Mouse (Mus musculus) large intestine, adult 2 months (tissue): Measurements from ENCODE around the gene Cops7a. TPM values are rescaled to one million over a fixed set of nuclear protein-coding genes. Genes with fewer than 3 reads are reported as not detected.

Experiments used
- polyA plus RNA-seq: library from polyadenylated mRNA; depleted of rRNA; stranded (reverse); fragments of >200 nt; gene quantifications from 2 replicates; pipeline ENCODE4 v1.2.3, GENCODE M21; 2012; rRNA removed

Cops7a gene
- polyA plus RNA-seq, 1 experiment, result 149 TPM

Other genes with a start within 250 kb of the Cops7a start
- gene Ptpn6, start 226.8 kb downstream of the Cops7a start, polyA plus RNA-seq, result 35.0 and 38.7 TPM in 2 replicates
- gene Grcc10, start 224.2 kb downstream of the Cops7a start, polyA plus RNA-seq, result 156 TPM in 2 replicates
- not detected in 2 replicates for gene Gm45234, start 209.5 kb downstream of the Cops7a start, polyA plus RNA-seq
- gene Atn1, start 209.0 kb downstream of the Cops7a start, polyA plus RNA-seq, result 31.9 and 33.6 TPM in 2 replicates
- 3.2 and 4.2 TPM in 2 replicates for gene Eno2, start 195.9 kb downstream of the Cops7a start, polyA plus RNA-seq
- 0.47 and 1.1 TPM in 2 replicates for gene Lrrc23, start 185.8 kb downstream of the Cops7a start, polyA plus RNA-seq
- 23.9 and 28.5 TPM in 2 replicates for gene Spsb2, start 156.9 kb downstream of the Cops7a start, polyA plus RNA-seq
- gene Tpi1, start 151.2 kb downstream of the Cops7a start, polyA plus RNA-seq, result 671 and 859 TPM in 2 replicates
- gene Usp5, start 136.1 kb downstream of the Cops7a start, polyA plus RNA-seq, result 58.3 and 64.0 TPM in 2 replicates
- gene Cdca3, start 136.0 kb downstream of the Cops7a start, polyA plus RNA-seq, result 120 and 146 TPM in 2 replicates
- gene Gnb3, start 125.3 kb downstream of the Cops7a start, polyA plus RNA-seq, result 0.11 and 0.12 TPM in 2 replicates
- 8.3 and 10.5 TPM in 2 replicates for gene P3h3, start 107.8 kb downstream of the Cops7a start, polyA plus RNA-seq
- gene Gpr162, start 101.6 kb downstream of the Cops7a start, polyA plus RNA-seq, result 1.1 and 1.7 TPM in 2 replicates
- gene Cd4, start 77.3 kb downstream of the Cops7a start, polyA plus RNA-seq, result 6.7 and 7.9 TPM in 2 replicates
- 3.8 and 4.7 TPM in 2 replicates for gene Lag3, start 53.8 kb downstream of the Cops7a start, polyA plus RNA-seq
- gene Ptms, start 45.4 kb downstream of the Cops7a start, polyA plus RNA-seq, result 658 and 1,077 TPM in 2 replicates
- gene Mlf2, start 34.2 kb downstream of the Cops7a start, polyA plus RNA-seq, result 350 and 390 TPM in 2 replicates
- gene Pianp, start 31.2 kb upstream of the Cops7a start, polyA plus RNA-seq, result 2.3 and 3.3 TPM in 2 replicates
- 39.5 and 59.5 TPM in 2 replicates for gene Zfp384, start 43.6 kb upstream of the Cops7a start, polyA plus RNA-seq
- 42.5 and 43.1 TPM in 2 replicates for gene Ing4, start 74.2 kb upstream of the Cops7a start, polyA plus RNA-seq
- gene Acrbp, start 84.2 kb upstream of the Cops7a start, polyA plus RNA-seq, result 12.5 and 14.6 TPM in 2 replicates
- 55.4 and 127 TPM in 2 replicates for gene Lpar5, start 102.4 kb upstream of the Cops7a start, polyA plus RNA-seq
- gene Chd4, start 130.4 kb upstream of the Cops7a start, polyA plus RNA-seq, result 22.4 and 35.5 TPM in 2 replicates
- gene Nop2, start 166.4 kb upstream of the Cops7a start, polyA plus RNA-seq, result 17.7 and 18.4 TPM in 2 replicates
- gene Iffo1, start 179.7 kb upstream of the Cops7a start, polyA plus RNA-seq, result 6.3 and 9.4 TPM in 2 replicates
- 3,259 and 4,191 TPM in 2 replicates for gene Gapdh, start 200.9 kb upstream of the Cops7a start, polyA plus RNA-seq
- 94.4 and 101 TPM in 2 replicates for gene Ncapd2, start 226.2 kb upstream of the Cops7a start, polyA plus RNA-seq
- gene Mrpl51, start 226.3 kb upstream of the Cops7a start, polyA plus RNA-seq, result 83.2 and 95.7 TPM in 2 replicates